Mouse (Mus musculus) brain, embryonic 18.5 days (tissue): ENCODE results near the gene Astn2.

ENCODE experiments used
- DNase-seq: peaks from one replicate; pipeline ENCODE4 v3.0.0-alpha.2; 2012; ENCODE audit warnings: low read depth, low spot score

Astn2 gene

GRCm38 (mm10) chr4:66312733-66313132, 91.7 kb downstream of the Astn2 start:
- no peak for DNase-seq

GRCm38 (mm10) chr4:66310315-66311020, 93.9 kb downstream of the Astn2 start:
- DNase-seq, result no peak

GRCm38 (mm10) chr4:66306377-66306776, 98.0 kb downstream of the Astn2 start:
- DNase-seq, result no peak

GRCm38 (mm10) chr4:66302686-66303310, 101.6 kb downstream of the Astn2 start:
- no peak for DNase-seq

- no peak for DNase-seq
These were observed 119.4 kb downstream of the Astn2 start for GRCm38 (mm10) chr4:66285034-66285433.

- DNase-seq, result no peak
These were observed 128.3 kb downstream of the Astn2 start for GRCm38 (mm10) chr4:66276096-66276495.

GRCm38 (mm10) chr4:66271550-66272117, 132.8 kb downstream of the Astn2 start:
- DNase-seq, result no peak

- no peak for DNase-seq
These were observed 140.4 kb downstream of the Astn2 start for GRCm38 (mm10) chr4:66264031-66264430.

GRCm38 (mm10) chr4:66261276-66261675, 143.1 kb downstream of the Astn2 start:
- peak; percentile 22 for DNase-seq

- DNase-seq, result no peak
These were observed 145.5 kb downstream of the Astn2 start for GRCm38 (mm10) chr4:66258905-66259304.

- DNase-seq, result no peak
These were observed 149.5 kb downstream of the Astn2 start for GRCm38 (mm10) chr4:66254695-66255492.

- DNase-seq, result no peak
These were observed 155.9 kb downstream of the Astn2 start for GRCm38 (mm10) chr4:66248521-66248920.

GRCm38 (mm10) chr4:66242683-66243082, 161.7 kb downstream of the Astn2 start:
- DNase-seq, result no peak

GRCm38 (mm10) chr4:66232799-66233198, 171.6 kb downstream of the Astn2 start:
- no peak for DNase-seq

GRCm38 (mm10) chr4:66232350-66232749, 172.1 kb downstream of the Astn2 start:
- no peak for DNase-seq

- DNase-seq, result no peak
These were observed 173.7 kb downstream of the Astn2 start for GRCm38 (mm10) chr4:66230735-66231134.

GRCm38 (mm10) chr4:66222602-66223317, 181.7 kb downstream of the Astn2 start:
- DNase-seq, result no peak

GRCm38 (mm10) chr4:66215170-66215618, 189.2 kb downstream of the Astn2 start:
- DNase-seq, result no peak

- DNase-seq, result no peak
These were observed 214.8 kb downstream of the Astn2 start for GRCm38 (mm10) chr4:66189636-66190035.

GRCm38 (mm10) chr4:66175887-66176533, 228.4 kb downstream of the Astn2 start:
- DNase-seq, result no peak

- no peak for DNase-seq
These were observed 232.8 kb downstream of the Astn2 start for GRCm38 (mm10) chr4:66171583-66171982.
